Mouse (Mus musculus) macrophage (primary cell): ENCODE measurements around the gene Ermard. TPM values are rescaled to one million over a fixed set of nuclear protein-coding genes. Genes with fewer than 3 reads are reported as not detected.

Source experiments
- H3K27ac ChIP-seq: fragments of 350-480 bp; formaldehyde crosslinking; 2 replicates; pipeline ENCODE4 v1.9.0; 2021
- H3K36me3 ChIP-seq: fragments of 350-480 bp; formaldehyde crosslinking; 2 replicates; pipeline ENCODE4 v1.9.0; 2021; ENCODE audit errors: inconsistent target
- H3K4me3 ChIP-seq: fragments of 350-480 bp; formaldehyde crosslinking; 2 replicates; pipeline ENCODE4 v1.9.0; 2021; ENCODE audit errors: inconsistent target
- H3K79me2 ChIP-seq: fragments of 350-480 bp; formaldehyde crosslinking; 2 replicates; pipeline ENCODE4 v1.9.0; 2021; ENCODE audit errors: inconsistent target
- WGBS: methylation state at CpG from one replicate; pipeline ENCODE4 v1.1.7; 2026; ENCODE audit warnings: inconsistent platforms; ENCODE audit not compliant: missing documents; 5-methylcytosine and 5-hydroxymethylcytosine counted together
- polyA plus RNA-seq: library from polyadenylated mRNA; stranded (reverse); fragments of 250-400 nt; gene quantifications from 3 replicates; pipeline ENCODE4 v1.2.4, GENCODE M21; 2018; ENCODE audit warnings: inconsistent platforms

Gene Ermard
- polyA plus RNA-seq, 1 experiment from 2014 or later, result 29.8 TPM

GRCm38 (mm10) chr17:15129630-15130287, 88.8 kb downstream of the Ermard start:
- 24% methylated on average over 9 of the region's 9 CpGs for WGBS
- no peak overlapping the region for H3K27ac ChIP-seq
- no peaks in the 10 kb centered on the region for H3K36me3 ChIP-seq
- H3K4me3 ChIP-seq, result no peak overlapping the region
- no peaks in the 10 kb centered on the region for H3K79me2 ChIP-seq

- Histone ChIP-seq H3K27ac (no peak overlapping the region), H3K79me2 (no peaks in the 10 kb centered on the region), H3K4me3 (no peak overlapping the region), H3K36me3 (no peaks in the 10 kb centered on the region)
- 88% methylated on average over 2 of the region's 3 CpGs for WGBS
Measured at GRCm38 (mm10) chr17:15130288-15130656, 89.3 kb downstream of the Ermard start.

- Histone ChIP-seq H3K36me3 (no peaks in the 10 kb centered on the region), H3K79me2 (no peaks in the 10 kb centered on the region), H3K27ac (no peak overlapping the region), H3K4me3 (no peak overlapping the region)
- WGBS, result 85% methylated on average over 12 of the region's 12 CpGs
Measured at GRCm38 (mm10) chr17:15134905-15135669, 94.1 kb downstream of the Ermard start.

GRCm38 (mm10) chr17:15137443-15137842, 96.4 kb downstream of the Ermard start:
- Histone ChIP-seq H3K36me3 (no peaks in the 10 kb centered on the region), H3K79me2 (no peaks in the 10 kb centered on the region), H3K4me3 (no peak overlapping the region), H3K27ac (no peak overlapping the region)
- WGBS, result 12% methylated on average over 5 of the region's 5 CpGs

Other genes starting within 250 kb of the Ermard start
- gene Wdr27, start 98.0 kb upstream of the Ermard start, polyA plus RNA-seq, result 0.95 to 3.2 TPM (median 1.8 TPM) in 3 replicates
- 27.4 to 35.6 TPM (median 32.7 TPM) in 3 replicates for gene 1600012H06Rik, start 98.0 kb upstream of the Ermard start, polyA plus RNA-seq
- 35.9 to 63.0 TPM (median 39.2 TPM) in 3 replicates for gene Phf10, start 79.9 kb upstream of the Ermard start, polyA plus RNA-seq
- 4.2 to 10.6 TPM (median 4.7 TPM) in 3 replicates for gene 9030025P20Rik, start 62.7 kb upstream of the Ermard start, polyA plus RNA-seq
- gene Gm3417, start 62.4 kb upstream of the Ermard start, polyA plus RNA-seq, result not detected in 3 replicates
- gene Gm3435, start 31.0 kb upstream of the Ermard start, polyA plus RNA-seq, result 2.4 to 5.5 TPM (median 2.7 TPM) in 3 replicates
- gene Tcte3, start 280 bp downstream of the Ermard start, polyA plus RNA-seq, result not detected in 3 replicates
- gene Gm3448, start 329 bp downstream of the Ermard start, polyA plus RNA-seq, result 0.29 to 0.63 TPM (median 0.51 TPM) in 3 replicates